Mouse (Mus musculus) C2C12 (cell line): Measurements from ENCODE around the gene Pi4ka.

ENCODE experiments used
- MAX ChIP-seq: IDR thresholded peaks from one replicate; pipeline ENCODE4 v1.6.1; 2011; ENCODE audit warnings: mild to moderate bottlenecking, control low read depth
- USF1 ChIP-seq: IDR thresholded peaks from one replicate; pipeline ENCODE4 v1.6.1; 2011; ENCODE audit warnings: low read depth, mild to moderate bottlenecking, control low read depth, moderate library complexity

DNA sequence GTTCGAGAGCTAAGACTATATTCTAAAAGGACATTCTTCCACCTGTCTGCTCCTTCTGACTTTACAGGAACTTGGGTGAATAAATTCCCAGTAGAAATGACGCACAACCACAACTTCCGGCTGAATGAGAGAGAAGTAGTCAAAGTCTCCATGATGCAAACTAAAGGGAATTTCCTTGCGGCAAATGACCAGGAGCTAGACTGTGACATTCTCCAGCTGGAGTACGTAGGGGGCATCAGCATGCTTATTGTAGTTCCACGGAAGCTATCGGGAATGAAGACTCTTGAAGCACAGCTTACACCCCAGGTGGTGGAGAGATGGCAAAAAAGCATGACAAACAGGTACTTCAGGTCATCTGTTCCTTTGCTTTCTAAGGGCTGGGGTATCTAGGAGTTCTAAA lies 66.4 kb downstream of the Pi4ka start:
- TF ChIP-seq USF1 = no peak
- no peak for TF ChIP-seq MAX
